Mouse (Mus musculus) right cerebral cortex, postnatal 4 days (tissue): ENCODE measurements at regions not wholly inside any gene's neighbourhood (a gene's known extent, or its start where the extent isn't known, plus 50 kb on each side); places are given as distances from the start of the nearest gene placed in this dataset.
"Not testable (repeated sequence)": the region's sequence is repeated elsewhere in the genome, so short reads cannot be mapped to it uniquely, and the experiment has no call there.

Experiments
- DNase-seq: peaks from one replicate; pipeline ENCODE4 v3.0.0-alpha.2; 2022

DNA sequence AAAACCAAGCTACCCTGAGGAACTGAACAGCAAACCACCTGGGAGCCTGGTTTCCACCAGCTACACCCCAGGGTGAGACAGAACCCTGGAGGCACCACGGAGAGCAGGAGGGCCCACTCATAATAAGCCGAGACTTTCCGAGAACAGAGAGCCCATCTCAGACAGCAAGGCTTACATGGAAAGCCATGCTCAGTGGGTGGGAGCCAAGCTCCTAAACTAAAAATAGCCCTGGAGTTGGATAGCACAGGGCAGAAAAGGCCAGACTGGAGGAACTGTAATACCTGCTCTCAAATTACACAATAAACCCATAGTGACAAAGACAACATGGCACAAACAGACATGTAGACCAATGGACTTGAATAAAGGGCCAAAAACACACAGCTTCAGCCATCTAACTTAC, 69.9 kb downstream of the Fbxo4 start:
- DNase-seq = no peak

DNA sequence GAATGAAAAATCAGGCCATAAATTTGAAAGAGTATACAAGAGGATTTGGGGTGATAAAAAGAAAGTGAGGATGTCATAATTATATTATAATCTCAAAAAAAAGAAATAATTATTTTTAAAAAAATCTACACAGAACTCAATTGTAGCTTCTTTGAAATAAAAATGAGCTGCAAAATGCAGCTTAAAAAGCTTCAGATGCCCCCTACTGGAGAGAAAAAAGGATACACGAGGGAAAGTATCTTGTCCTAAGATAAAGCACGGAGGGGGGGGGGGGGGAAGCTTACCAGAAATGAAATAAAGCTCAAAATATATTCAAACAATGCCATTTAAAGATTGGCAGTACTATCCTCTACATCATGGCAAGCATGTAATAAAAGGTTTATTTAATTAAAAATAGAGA, 70.7 kb downstream of the Fbxo4 start:
- DNase-seq = no peak

DNA sequence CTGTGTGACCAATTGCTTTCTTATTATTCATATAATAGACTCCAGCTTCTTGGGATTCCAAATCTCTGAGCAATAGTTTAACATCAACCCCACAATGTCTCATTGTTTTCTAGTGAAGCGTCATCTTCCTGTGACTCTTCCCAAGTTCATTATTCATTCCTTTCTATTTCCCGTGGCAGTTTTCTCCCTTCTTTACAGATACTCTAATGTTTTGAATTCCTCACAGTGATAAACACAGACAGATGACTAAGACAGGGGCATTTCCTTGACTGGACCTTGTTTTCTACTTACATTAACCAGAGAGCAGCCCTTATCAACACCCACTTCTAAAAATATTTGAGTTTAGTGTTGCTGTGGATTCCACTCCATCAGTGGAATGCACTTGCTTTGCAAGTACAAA, 73.8 kb downstream of the Fbxo4 start:
- DNase-seq = no peak

DNA sequence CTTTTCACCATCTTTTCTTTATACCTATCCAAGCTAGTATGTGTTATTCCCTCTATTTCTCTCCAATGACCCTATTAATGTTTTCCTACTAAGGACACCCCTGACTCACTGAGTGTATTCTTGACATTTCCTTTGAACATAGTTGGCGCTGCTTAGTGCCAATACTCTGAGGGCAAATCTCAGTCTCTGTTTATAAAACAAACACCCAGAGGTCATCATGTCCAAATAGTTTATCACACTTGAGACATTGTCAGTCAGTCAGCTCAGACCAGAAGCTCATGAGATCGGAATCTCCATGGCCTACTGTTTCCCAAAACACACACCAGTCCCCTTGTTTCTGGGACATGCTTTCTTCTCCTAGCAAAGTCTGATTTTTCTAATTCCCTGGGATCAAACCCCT, 100.9 kb downstream of the Fbxo4 start:
- DNase-seq = no peak

DNA sequence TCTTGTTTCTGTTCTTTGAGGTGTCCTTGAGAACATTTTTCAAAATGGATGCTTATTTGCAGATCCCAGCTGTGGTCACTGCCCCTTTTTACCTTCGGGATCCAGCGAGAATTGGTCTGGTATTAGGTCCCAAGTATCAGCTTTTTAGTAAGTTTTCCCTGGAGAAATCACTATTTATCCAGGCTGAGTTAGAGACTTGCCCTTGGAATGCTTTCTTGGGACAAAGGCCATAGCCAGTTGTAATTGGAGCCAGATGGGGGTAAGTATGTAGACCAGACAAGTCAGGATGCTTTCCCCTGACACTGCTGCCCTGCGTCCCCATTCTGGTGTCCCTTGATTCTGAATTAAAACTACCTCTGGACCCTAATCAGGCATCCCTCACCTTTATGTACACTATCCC, 101.9 kb downstream of the Fbxo4 start:
- DNase-seq = no peak

DNA sequence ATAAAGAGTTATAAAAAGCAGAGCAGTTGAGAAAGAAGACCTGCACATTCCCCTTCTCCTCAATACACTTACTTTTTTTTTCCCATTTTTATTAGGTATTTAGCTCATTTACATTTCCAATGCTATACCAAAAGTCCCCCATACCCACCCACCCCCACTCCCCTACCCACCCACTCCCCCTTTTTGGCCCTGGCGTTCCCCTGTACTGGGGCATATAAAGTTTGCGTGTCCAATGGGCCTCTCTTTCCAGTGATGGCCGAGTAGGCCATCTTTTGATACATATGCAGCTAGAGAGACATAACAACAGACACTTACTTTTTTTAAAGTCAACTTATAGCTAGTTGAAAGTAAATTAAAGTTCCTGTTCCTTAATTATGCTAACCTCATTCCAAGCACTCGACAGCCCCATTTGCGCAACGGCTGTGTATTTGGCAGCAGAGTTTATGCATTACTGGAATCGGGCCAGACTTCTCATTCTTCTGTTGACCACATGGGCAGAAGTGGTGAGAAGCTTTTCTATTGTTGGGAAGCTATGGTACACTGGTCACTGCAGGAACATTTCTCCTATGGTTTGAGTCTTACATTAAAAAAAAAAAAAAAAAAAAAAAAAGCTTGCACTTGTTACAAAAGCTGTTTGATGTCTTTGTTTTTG, 104.0 kb downstream of the Fbxo4 start:
- DNase-seq = peak; percentile 6

DNA sequence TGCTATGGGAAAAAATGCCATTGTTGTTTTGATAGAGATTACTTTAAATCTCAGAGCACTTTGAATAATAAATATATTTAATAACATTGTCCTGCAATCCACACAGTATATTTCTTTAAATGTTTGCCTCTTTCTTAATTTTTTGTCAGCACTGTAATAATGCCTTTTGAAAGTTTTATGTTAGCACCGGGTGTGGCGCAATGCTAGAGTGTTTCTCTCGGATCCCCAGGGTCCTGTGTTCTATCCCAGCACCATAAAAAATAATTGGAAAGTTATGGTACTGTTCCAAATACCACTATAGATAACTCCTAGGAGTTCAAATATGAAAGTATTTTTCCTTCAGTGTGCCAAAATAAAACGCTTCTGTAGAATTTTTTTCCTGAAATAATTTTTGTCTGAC, 147.6 kb downstream of the Fbxo4 start:
- DNase-seq = no peak

DNA sequence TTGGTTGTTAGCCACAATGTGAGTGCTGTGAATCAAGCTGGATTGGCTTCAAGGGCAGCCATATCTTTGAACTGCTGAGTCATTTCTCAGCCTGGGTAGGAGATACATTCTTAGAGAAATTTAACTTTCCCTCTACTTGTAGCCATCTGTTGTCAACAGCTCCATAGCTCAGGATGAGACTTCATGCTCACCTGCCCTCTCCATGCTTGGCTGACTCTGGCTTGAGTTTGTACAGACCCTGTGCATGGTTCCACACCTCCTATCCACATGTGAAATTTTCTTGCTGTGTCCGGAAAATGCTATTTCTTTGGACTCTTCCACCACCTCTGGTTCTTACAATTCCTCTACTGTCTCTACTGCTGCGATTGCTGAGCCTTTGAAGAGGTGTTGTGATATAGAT, 173.9 kb downstream of the Fbxo4 start:
- DNase-seq = no peak

DNA sequence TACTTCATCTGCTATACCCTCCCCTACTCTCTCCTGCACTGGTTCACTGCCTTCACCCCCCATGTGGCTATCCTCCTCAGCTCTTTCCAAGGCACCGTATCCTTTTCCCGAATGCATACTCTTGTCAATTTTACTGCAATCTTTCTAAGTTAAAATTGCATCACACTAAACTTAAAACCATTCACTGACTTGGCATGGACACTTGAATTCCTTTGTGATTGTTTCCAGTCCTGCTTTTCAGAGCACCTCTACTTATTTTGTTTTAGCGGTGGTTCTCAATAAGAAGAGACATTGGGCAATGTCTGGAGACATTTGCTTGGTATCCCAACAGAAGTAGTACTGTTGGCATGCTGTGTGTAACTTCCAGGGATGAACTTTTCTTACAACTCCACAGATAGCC, 192.6 kb upstream of the Ghr start:
- DNase-seq = no peak

DNA sequence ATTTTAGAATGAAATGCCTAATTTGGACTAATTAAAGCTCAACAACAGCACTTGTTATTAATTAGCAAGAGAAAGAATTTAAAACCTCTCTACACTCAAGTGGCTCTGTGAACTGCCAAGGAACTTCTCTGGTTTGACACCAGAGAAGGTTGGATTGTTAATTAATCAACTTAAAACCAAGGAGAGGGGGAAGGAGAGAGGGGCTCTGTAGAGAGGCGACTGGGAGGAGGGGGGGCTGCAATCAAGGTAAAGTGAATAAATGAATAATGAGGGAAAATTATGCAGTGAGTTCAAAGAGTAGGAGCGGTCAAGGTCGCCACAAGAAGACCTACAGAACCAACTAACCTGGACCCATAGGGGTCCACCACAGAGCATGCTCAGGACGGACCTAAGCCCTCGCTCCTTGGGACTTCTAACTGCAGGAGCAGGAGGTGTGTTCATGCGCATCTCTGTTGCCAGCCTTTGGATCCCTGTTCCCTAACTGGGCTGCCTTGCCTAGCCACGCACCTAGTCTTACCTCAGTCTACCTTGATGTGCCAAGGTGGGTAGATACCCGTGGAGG, 189.0 kb upstream of the Ghr start:
- DNase-seq = no peak

DNA sequence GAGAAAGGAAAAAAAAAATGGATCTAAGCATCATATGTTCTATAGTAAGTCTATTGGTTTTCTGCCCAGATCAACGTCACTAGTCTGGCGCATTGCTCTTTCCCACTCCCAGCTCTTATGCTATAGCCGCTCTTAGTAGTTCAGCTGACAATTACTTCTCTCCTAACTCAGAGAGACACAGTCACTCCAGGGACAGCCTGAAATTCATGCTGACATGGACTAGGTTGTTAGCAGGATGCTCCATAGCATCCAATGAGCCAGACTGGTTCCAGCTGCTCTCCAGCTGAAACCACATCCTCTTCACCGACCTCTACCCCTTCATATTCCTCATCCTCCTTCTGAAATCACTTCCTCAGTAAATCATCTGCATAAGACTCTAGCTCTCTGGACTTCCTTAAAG, 187.0 kb upstream of the Ghr start:
- no peak for DNase-seq

DNA sequence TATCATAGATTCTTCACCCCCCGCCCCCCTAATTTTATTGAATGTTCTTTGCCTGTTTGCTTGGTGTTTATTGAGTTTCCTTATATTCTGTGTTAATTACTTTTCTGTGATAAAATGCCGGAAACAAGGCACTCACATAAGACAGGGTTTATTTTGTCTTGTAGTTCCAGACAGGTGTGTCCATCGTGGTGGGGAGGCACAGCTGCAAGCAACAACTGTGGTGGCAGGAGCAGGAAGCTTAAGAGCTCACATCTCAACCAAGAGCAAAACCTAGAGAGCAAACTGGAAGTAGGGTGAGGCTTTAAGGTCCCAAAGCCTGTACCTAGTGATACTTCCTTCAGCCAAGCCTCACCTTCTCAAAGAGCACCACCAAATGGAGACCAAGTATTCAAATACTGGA, 181.4 kb upstream of the Ghr start:
- no peak for DNase-seq

DNA sequence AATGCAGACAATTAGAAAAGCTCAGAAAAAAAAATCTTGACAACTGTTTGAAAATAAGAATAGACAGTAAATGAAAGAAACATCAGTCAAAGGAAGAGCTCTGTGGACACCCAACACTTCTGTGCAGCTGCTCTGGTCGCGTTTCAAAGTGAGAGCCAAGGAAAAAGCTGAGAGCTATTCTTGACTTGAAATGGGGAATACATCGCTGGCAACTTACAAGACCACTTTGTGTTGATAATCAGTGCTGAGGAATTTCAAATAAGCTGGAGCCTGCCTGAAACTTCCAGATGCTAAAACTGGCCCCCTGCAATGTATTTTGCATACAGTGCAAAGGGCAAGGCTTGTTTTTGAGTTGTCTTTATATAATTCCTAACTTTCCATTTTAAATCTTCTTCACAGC, 177.1 kb upstream of the Ghr start:
- DNase-seq = no peak

DNA sequence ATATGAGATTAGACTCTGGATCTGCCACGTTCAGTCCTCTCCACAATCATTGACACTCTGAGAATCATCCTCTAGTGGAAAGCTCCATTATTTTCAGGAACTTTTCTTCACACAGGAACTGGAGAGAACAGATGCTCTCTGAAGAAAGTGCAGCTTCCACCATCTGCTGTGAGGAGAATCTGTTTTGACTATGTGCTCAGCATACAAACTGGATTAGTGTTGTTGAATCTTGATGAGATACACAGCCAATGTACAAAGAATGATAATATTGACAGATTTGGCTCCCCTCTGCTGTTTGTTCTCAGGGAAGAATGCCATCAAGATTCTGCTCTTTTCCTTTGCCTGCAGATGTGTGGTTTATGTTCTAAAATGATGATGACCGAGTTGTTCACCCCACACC, 172.3 kb upstream of the Ghr start:
- DNase-seq = no peak

DNA sequence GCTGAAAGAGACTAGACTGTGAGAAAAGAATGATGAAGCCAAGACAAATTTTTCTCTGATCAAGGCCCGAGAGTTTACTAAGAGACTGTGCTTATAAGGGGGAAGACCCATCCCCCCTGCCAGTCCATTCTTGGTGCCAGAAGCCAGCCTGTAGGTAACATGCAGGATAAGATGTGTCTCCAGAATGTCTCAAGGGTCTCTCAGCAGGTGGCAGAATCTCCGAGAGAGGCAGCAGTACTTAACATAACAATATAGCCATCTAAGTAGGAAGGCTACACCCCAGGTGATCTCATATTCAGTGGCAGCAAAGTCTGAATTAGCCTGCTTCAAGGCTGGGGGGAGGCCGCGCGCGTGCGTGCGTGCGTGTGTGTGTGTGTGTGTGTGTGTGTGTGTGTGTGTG, 164.8 kb upstream of the Ghr start:
- not testable (repeated sequence) for DNase-seq

DNA sequence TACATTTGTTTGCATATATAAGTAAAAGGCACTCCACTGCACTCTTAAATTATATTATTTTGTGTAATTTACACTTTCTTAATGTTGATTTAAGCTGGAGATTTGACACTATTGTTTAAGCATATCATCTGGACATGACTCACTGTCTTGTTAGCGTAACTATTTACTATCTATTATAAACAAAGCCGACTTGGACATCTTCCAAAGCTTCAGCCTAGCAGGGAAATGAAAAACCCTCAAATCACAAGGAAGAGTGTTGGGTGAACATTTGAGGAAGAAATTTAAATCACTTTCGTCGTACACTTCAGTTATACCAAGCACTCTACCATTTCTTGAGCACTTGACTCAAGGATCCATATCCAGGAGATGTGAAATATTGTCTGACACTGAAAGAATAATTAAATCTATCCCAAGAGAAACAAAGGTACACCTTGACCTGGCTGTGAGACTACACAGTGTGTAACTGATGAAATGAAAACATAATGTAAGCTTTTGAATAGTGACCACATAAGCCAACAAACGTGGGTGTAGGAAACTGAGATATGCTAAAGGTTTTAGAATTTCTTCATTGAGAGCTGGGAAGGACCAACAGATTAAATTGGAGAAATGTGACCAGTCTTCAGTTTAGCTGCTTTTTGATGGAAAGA, 160.0 kb upstream of the Ghr start:
- DNase-seq = no peak

DNA sequence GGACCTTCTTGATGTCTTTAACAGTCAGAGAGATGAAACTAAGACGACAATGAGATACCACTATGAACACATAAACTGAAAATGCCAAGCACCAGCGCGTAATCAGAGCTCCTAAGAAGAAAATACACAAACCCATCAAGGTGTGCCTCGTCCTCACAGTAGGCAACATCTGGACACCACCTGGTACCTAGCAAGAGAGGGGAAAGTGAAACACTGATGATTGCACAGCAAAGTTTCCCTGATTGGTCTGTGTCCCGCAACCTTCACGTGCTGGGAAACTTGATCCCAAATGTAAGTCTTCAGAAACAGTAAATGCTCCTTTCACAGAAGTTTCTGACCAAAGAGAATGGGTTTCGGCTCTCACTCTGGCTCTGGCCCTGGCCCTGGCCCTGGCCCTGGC, 158.9 kb upstream of the Ghr start:
- no peak for DNase-seq

DNA sequence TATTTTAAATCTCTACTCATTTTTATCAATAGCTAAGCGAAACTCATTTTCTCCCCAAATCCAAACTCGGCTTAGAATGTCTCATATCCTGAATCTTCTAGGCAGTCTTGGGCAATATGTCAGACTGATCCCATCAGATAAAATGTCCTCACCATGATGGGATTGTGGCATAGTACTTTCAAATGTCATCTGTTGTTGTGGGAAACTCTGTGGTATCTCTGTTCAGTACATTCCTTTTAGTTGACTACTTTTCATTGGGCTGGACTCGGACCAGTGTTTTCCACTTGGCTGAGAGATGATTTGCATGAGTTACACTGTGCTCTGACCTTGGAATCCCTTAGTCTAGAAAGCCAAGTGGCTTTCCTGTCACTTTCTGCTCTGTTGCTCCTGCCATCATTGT, 141.9 kb upstream of the Ghr start:
- no peak for DNase-seq

DNA sequence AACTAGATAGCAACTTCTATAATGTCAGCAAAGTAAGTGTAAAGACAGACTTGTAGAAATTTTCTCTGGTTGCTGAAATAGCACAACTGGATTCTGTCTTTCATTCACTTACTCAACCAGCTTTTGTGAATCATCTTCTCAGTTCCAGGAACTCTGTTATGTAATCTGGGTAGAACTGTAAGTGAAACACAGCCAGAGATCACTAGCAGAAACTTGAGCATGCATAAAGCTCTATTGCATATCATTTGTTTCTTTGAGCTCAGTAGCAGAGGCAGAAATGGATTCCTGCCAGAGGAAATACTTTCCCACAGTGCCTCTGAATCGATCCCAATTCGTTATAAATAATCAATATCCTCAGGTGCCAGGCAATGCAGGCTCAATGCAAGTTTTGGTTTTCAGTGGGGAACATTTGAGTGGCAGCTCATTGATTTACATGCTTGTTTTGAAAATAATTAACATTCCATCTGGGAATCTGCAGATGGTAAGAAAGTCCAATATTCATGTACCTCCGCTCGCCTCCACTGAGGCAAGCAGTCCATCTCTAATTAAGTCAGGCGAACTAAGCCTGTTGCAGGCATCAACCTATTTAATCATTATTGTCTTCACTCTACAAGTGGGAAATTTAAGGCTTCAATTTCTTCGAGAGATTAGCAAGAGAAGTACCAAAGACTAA, 137.5 kb upstream of the Ghr start:
- no peak for DNase-seq

DNA sequence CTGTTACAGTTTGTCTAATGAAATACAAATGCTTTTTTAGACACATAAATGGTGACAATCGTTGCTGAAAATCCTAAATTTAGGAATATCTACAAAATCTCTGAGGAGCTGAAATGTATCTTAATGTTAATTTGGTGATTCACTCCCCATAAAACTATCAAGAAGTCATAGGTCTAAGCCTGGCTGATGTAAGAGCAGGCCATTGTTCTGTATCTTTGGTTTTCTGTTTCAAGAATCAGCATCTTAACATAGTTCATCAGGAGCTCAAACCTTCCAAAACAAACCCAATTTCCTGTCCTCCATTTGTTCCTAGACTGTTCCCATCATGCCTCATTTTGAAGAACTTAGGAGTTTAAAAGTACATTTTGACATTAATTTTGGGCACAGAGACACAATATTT, 128.5 kb upstream of the Ghr start:
- DNase-seq = no peak

DNA sequence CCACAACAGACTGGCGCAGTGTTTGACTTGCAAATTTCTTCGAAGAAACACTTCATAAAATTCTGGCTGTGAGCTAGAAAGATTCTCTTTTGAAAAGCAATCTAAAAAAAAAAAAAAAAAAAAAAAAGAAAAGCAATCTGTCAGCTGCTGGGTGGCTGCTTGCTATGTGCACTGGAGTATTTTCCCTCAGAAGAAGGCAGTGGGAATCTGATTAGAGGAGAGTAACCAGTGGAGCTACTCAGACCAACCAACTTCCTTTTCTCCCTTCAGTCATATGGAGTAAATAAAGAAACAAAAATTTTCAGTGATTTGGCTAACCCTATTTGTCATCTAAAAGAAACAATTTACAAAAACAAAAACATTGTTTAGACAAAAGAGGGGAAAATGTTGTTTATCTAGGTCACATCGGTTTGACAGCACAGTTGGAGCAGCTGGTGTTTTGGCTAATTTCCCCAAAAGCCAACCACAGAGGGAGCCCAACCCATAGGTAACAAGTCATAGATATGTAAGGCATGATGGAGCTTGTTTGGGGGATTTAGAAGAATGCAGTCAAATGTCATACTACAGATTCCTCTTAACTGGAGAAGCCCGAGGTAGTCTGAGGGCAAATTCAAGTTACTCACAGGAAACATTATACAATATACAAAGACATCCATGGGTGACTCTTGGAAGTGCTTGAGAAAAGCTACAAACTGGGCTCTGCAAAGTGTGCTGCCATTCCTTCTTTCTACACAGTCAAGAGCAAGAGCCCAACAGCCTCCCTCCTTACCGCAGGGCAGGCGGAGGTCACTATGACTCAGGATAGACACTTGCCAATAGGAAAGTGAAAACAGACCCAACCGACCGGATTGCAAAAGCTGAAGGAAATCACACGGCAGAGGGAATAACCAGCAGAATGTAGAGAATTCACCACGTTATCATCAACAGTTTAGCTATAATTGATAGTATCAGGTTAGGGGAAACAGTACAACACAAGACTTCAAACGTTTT, 124.1 kb upstream of the Ghr start:
- DNase-seq = no peak

DNA sequence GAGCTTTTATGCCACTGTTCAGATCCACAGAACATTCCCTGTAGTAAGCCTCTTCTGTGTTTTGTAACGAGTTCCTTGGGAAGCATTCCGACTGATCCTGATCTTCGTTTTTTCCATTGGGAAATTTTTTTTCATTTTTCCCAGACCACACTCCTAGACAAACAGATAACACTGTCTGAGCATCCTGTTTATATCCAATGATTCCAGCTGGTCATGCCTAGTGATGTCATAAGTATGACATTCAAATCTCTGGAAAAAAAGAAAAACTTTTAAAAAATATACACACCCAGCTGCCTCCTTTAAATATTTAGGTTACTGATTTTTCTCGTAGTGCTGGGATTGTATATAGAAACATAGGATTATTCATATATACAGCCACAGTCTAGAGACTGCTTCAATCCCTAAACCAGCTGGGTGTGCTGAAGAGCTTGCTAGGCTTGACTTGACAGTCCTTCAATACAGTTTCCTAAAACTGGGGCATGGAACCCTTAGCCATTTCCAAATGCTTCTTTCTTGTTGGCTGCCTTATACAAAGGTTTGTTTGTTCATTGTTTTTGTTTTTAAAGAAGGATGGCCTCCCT, 116.0 kb upstream of the Ghr start:
- no peak for DNase-seq

DNA sequence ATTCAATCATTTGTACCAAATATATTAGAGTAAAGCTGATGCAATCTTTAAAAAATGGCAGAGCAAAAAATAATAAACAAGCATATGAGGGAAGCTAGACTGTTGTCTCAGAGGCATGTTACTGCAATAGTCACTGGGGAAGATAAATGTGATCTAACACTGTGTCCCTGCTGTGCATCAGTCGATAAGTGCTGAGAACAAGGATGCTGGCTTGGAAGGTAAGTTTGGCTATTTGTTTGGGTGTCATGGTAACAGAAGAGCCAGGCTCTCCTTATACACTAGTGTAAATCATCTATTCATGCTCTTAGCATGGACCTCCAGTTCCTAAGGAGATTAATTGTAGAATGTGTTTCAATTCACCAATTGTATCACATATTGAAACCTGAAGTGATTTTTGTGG, 102.0 kb upstream of the Ghr start:
- DNase-seq = no peak
